Mouse (Mus musculus) olfactory bulb, adult 2 months (tissue): Measurements from ENCODE around the gene Ndufa7.

Source experiments
- CTCF ChIP-seq: fragments of 200-500 bp; IDR thresholded peaks from 2 replicates; pipeline ENCODE4 v1.5.1; 2012; ENCODE audit warnings: low read depth, mild to moderate bottlenecking, low read length, moderate library complexity; ENCODE audit not compliant: insufficient read depth
- POLR2A ChIP-seq: fragments of 200-500 bp; IDR thresholded peaks from 2 replicates; pipeline ENCODE4 v1.6.1; 2012; ENCODE audit warnings: mild to moderate bottlenecking, low read depth, low read length, moderate library complexity; ENCODE audit not compliant: insufficient read depth

DNA sequence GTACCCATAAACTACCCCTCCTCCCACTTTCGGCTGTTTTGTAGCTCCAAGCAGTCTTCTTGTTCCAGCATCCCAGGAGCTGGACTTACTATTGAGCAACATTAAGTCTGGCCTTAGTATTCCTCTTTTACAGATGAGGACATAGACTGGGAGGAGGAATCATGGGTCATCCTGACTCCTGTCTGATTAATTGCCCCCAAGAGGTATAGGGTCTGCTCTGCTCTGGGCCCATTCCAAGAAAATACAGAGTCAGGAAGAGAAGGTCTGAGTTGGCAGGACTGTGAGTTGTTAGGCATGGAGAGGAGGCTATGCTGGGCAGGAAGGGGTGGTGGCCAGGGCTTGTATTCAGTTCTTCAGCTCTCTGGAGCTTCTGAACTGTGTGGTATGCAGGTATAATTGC is 19.8 kb downstream of the Ndufa7 start:
- no peak for TF ChIP-seq CTCF
- no peak for TF ChIP-seq POLR2A
